Mouse (Mus musculus) bone marrow macrophage, adult 2 months (primary cell): ENCODE results near the gene Hmcn2. TPM values are rescaled to one million over a fixed set of nuclear protein-coding genes. Genes with fewer than 3 reads are reported as not detected.
A peak's percentile ranks its signal among the peaks of the same experiment; 100 is the strongest.

Experiments used
- H3K27ac ChIP-seq: 2 replicates; pipeline ENCODE4 v1.5.1; 2012; ENCODE audit warnings: low read depth, low read length; ENCODE audit not compliant: insufficient read depth
- H3K4me1 ChIP-seq: 2 replicates; pipeline ENCODE4 v1.6.1; 2012; ENCODE audit warnings: low read length; ENCODE audit not compliant: control insufficient read depth, insufficient read depth
- H3K4me3 ChIP-seq: 2 replicates; pipeline ENCODE4 v1.5.1; 2012; ENCODE audit warnings: mild to moderate bottlenecking, low read length, moderate library complexity; ENCODE audit not compliant: insufficient read depth
- CTCF ChIP-seq: IDR thresholded peaks from 2 replicates; pipeline ENCODE4 v1.5.1; 2012; ENCODE audit warnings: low read depth, mild to moderate bottlenecking, low read length, moderate library complexity
- POLR2A ChIP-seq: IDR thresholded peaks from 2 replicates; pipeline ENCODE4 v1.6.1; 2012; ENCODE audit warnings: mild to moderate bottlenecking, low read depth, low read length, borderline replicate concordance
- polyA plus RNA-seq: library from polyadenylated mRNA; stranded (reverse); fragments of >200 nt; gene quantifications from 2 replicates; pipeline ENCODE4 v1.2.4, GENCODE M21; 2012; ENCODE audit not compliant: missing spikeins, insufficient read depth, insufficient read length

Hmcn2 gene
- polyA plus RNA-seq, 1 experiment = not detected

GRCm38 (mm10) chr2:31470683-31471385 lies 156.6 kb downstream of the Hmcn2 start:
- Histone ChIP-seq H3K4me1 (peaks cover 8% of the 10 kb centered on the region; the same call in 1 of the 2 replicates), H3K4me3 (peak overlapping the region; percentile 88), H3K27ac (no peak overlapping the region)
- TF ChIP-seq CTCF (no peak), POLR2A (no peak)

- H3K4me3 ChIP-seq = no peak overlapping the region
- TF ChIP-seq CTCF (no peak), POLR2A (no peak)
- no peak overlapping the region for H3K27ac ChIP-seq
- peaks cover 8% of the 10 kb centered on the region; the same call in 1 of the 2 replicates for H3K4me1 ChIP-seq
Observed at GRCm38 (mm10) chr2:31471611-31472010, 157.4 kb downstream of the Hmcn2 start.

GRCm38 (mm10) chr2:31472406-31473065 lies 158.3 kb downstream of the Hmcn2 start:
- TF ChIP-seq POLR2A (no peak), CTCF (0 out of 2 replicates have a peak, but pooled peaks have one; percentile 26)
- Histone ChIP-seq H3K27ac (no peak overlapping the region), H3K4me1 (peaks cover 8% of the 10 kb centered on the region; the same call in 1 of the 2 replicates), H3K4me3 (no peak overlapping the region)

- Histone ChIP-seq H3K27ac (no peak overlapping the region), H3K4me1 (peaks cover 8% of the 10 kb centered on the region; the same call in 1 of the 2 replicates), H3K4me3 (no peak overlapping the region)
- TF ChIP-seq CTCF (peak; percentile 41; the same call in 1 of the 2 replicates), POLR2A (no peak)
Observed at GRCm38 (mm10) chr2:31473941-31474340, 159.7 kb downstream of the Hmcn2 start.

GRCm38 (mm10) chr2:31474686-31475085 lies 160.5 kb downstream of the Hmcn2 start:
- Histone ChIP-seq H3K4me3 (no peak overlapping the region), H3K4me1 (peaks cover 7% of the 10 kb centered on the region; the same call in 1 of the 2 replicates), H3K27ac (no peak overlapping the region)
- TF ChIP-seq CTCF (no peak), POLR2A (no peak)

GRCm38 (mm10) chr2:31476107-31476820 lies 162.0 kb downstream of the Hmcn2 start:
- Histone ChIP-seq H3K27ac (no peak overlapping the region), H3K4me1 (peaks cover 7% of the 10 kb centered on the region; the same call in 1 of the 2 replicates), H3K4me3 (no peak overlapping the region)
- TF ChIP-seq CTCF = no peak
- TF ChIP-seq POLR2A = no peak

GRCm38 (mm10) chr2:31477234-31478161 lies 163.3 kb downstream of the Hmcn2 start:
- TF ChIP-seq POLR2A = no peak
- no peak for TF ChIP-seq CTCF
- Histone ChIP-seq H3K4me1 (peaks cover under 1% of the 10 kb centered on the region; the same call in 1 of the 2 replicates), H3K4me3 (no peak overlapping the region), H3K27ac (no peak overlapping the region)

GRCm38 (mm10) chr2:31482914-31483575 lies 168.8 kb downstream of the Hmcn2 start:
- no peaks in the 10 kb centered on the region for H3K4me1 ChIP-seq
- no peak overlapping the region for H3K27ac ChIP-seq
- peak; percentile 70 for TF ChIP-seq CTCF
- TF ChIP-seq POLR2A = no peak
- no peak overlapping the region for H3K4me3 ChIP-seq
